Mouse (Mus musculus) heart, embryonic 14.5 days (tissue): ENCODE results near the gene Ptpn4. TPM values are rescaled to one million over a fixed set of nuclear protein-coding genes. Genes with fewer than 3 reads are reported as not detected.

ENCODE experiments used
- ATAC-seq: fragments of 200-750 bp; cut with Nextera tagmentation; 2 replicates; pipeline ENCODE4 v1.8.0; 2017; ENCODE audit warnings: low read depth, moderate TSS enrichment; ENCODE audit not compliant: insufficient number of reproducible peaks, insufficient read depth, low FRiP score
- H3K27ac ChIP-seq, 2 experiments: fragments of 200-500 bp in 1 of 2; fragments of 300-500 bp in 1 of 2; sonication (generic) in 1 of 2; replicated peaks in 1 of 2; 2 replicates each; pipeline ENCODE4 v1.5.1; 2012 to 2014; ENCODE audit warnings: low read depth in 2 of 2, low read length in 2 of 2, control low read depth in 1 of 2, mild to moderate bottlenecking in 1 of 2, mixed read lengths in 1 of 2; ENCODE audit not compliant: control insufficient read depth in 1 of 2, insufficient read depth in 1 of 2
- H3K27me3 ChIP-seq: fragments of 300-500 bp; sonication (generic); 2 replicates; pipeline ENCODE4 v1.6.1; 2014; ENCODE audit warnings: mild to moderate bottlenecking, low read length, control low read depth; ENCODE audit not compliant: control insufficient read depth, insufficient read depth
- H3K36me3 ChIP-seq: fragments of 300-500 bp; sonication (generic); 2 replicates; pipeline ENCODE4 v1.6.1; 2014; ENCODE audit warnings: mild to moderate bottlenecking, control low read depth, low read length, mixed read lengths; ENCODE audit not compliant: control insufficient read depth, insufficient read depth
- H3K4me1 ChIP-seq, 2 experiments: fragments of 200-500 bp in 1 of 2; fragments of 300-500 bp in 1 of 2; sonication (generic) in 1 of 2; 2 replicates each; pipeline ENCODE4 v1.6.1; 2012 to 2014; ENCODE audit warnings: low read length in 2 of 2, control low read depth in 1 of 2, mixed read lengths in 1 of 2; ENCODE audit not compliant: control insufficient read depth in 2 of 2, insufficient read depth in 2 of 2
- H3K4me2 ChIP-seq: fragments of 300-500 bp; sonication (generic); 2 replicates; pipeline ENCODE4 v1.6.1; 2014; ENCODE audit warnings: mild to moderate bottlenecking, low read length
- H3K4me3 ChIP-seq, 2 experiments: fragments of 200-500 bp in 1 of 2; fragments of 300-500 bp in 1 of 2; sonication (generic) in 1 of 2; 2 replicates each; pipeline ENCODE4 v1.5.1; 2012 to 2014; ENCODE audit warnings: low read length in 2 of 2, mild to moderate bottlenecking in 2 of 2, control low read depth in 1 of 2, low read depth in 1 of 2, moderate library complexity in 1 of 2; ENCODE audit not compliant: control insufficient read depth in 1 of 2, insufficient read depth in 1 of 2
- H3K9ac ChIP-seq: fragments of 300-500 bp; sonication (generic); 2 replicates; pipeline ENCODE4 v1.6.1; 2014; ENCODE audit warnings: mild to moderate bottlenecking, low read length
- H3K9me3 ChIP-seq: fragments of 300-500 bp; sonication (generic); 2 replicates; pipeline ENCODE4 v1.6.1; 2016; ENCODE audit warnings: low read length, control low read depth; ENCODE audit not compliant: control insufficient read depth
- WGBS: fragments of 180-500 bp; shearing (Covaris S2); extraction: QIAGEN DNeasy Blood & Tissue Kit; methylation state at CpG from one replicate; pipeline ENCODE4 v1.1.7; 2014; 5-methylcytosine and 5-hydroxymethylcytosine counted together
- polyA plus RNA-seq: library from polyadenylated mRNA; unstranded; fragments of >200 nt; fragmentation: Nextera tagmentation; extraction: Ambion mirVana; gene quantifications from 2 replicates; pipeline ENCODE4 v1.2.1, GENCODE M21; 2014

Gene Ptpn4
- polyA plus RNA-seq, 1 experiment from 2014 or later, result 7.5 TPM

- Histone ChIP-seq H3K9me3 (no peaks in the 10 kb centered on the region), H3K4me2 (no peak overlapping the region), H3K4me3 (no peak overlapping the region), H3K4me1 (no peaks in the 10 kb centered on the region), H3K27ac (no peak overlapping the region), H3K36me3 (peaks cover 33% of the 10 kb centered on the region), H3K27me3 (no peaks in the 10 kb centered on the region), H3K9ac (no peak overlapping the region)
- no peak for ATAC-seq
- 94% methylated on average over 3 of the region's 3 CpGs for WGBS
These were observed 232.0 kb downstream of the Ptpn4 start for GRCm38 (mm10) chr1:119605396-119605795.

Other genes with a start within 250 kb of the Ptpn4 start
- gene Epb41l5, start 188.6 kb downstream of the Ptpn4 start, polyA plus RNA-seq, result 15.3 and 16.8 TPM in 2 replicates
- 6.9 and 7.0 TPM in 2 replicates for gene Tmem177, start 75.6 kb upstream of the Ptpn4 start, polyA plus RNA-seq
- gene Cfap221, start 159.6 kb upstream of the Ptpn4 start, polyA plus RNA-seq, result not detected in 2 replicates
- gene Sctr, start 169.3 kb upstream of the Ptpn4 start, polyA plus RNA-seq, result 0.11 and 0.32 TPM in 2 replicates
- gene Tmem37, start 236.5 kb upstream of the Ptpn4 start, polyA plus RNA-seq, result 15.1 and 15.7 TPM in 2 replicates